8 mouse cellular contexts compared by ENCODE assay signal in genomic region chr16:18288581-18289061, GRCm38 (mm10). TPM values are rescaled to one million over a fixed set of nuclear protein-coding genes. Genes with fewer than 3 reads are reported as not detected.
A peak's percentile ranks its signal among the peaks of the same experiment; 100 is the strongest.
DNase-seq lines count a peak whose midpoint lies in the region; ATAC-seq and TF ChIP-seq lines count a peak whose summit lies in the region.

No protein-coding gene starts in this region.

- TF ChIP-seq POLR2A in ES-Bruce4 (IDR thresholded peaks at IDR 0.05; ENCODE audit: insufficient read depth, low read length) = no peak

- H3K27me3 ChIP-seq in kidney, embryonic 15.5 days = no peaks in the 10 kb centered on the region
- no peaks in the 10 kb centered on the region for H3K27me3 ChIP-seq in ES-Bruce4 (ENCODE audit: control insufficient read depth, insufficient read depth, low read length, poor library complexity, severe bottlenecking)
- no peaks in the 10 kb centered on the region for H3K27me3 ChIP-seq in heart, postnatal 0 days (ENCODE audit: control insufficient read depth, insufficient read depth, low read length)
- H3K27me3 ChIP-seq in liver, embryonic 11.5 days (replicated peaks; ENCODE audit: control insufficient read depth, insufficient read depth, low read length) = no peaks in the 10 kb centered on the region
- H3K27me3 ChIP-seq in midbrain, embryonic 16.5 days (ENCODE audit: control insufficient read depth, insufficient read depth, low read depth, low read length) = no peaks in the 10 kb centered on the region

- H3K4me2 ChIP-seq in kidney, embryonic 15.5 days = peak overlapping the region; percentile 80
- H3K4me2 ChIP-seq in heart, postnatal 0 days (ENCODE audit: low read depth, low read length) = peak overlapping the region; percentile 84
- H3K4me2 ChIP-seq in liver, embryonic 11.5 days = peak overlapping the region; percentile 99
- H3K4me2 ChIP-seq in midbrain, embryonic 16.5 days (ENCODE audit: low read length) = peak overlapping the region; percentile 99

- H3K9me3 ChIP-seq in kidney, embryonic 15.5 days (replicated peaks) = no peaks in the 10 kb centered on the region
- H3K9me3 ChIP-seq in ES-Bruce4 (replicated peaks; ENCODE audit: control insufficient read depth, insufficient read depth, low read length, poor library complexity, severe bottlenecking) = no peaks in the 10 kb centered on the region
- no peaks in the 10 kb centered on the region for H3K9me3 ChIP-seq in heart, postnatal 0 days (replicated peaks; ENCODE audit: control insufficient read depth, low read length)
- H3K9me3 ChIP-seq in liver, embryonic 11.5 days (ENCODE audit: control insufficient read depth, low read length) = no peaks in the 10 kb centered on the region
- no peaks in the 10 kb centered on the region for H3K9me3 ChIP-seq in midbrain, embryonic 16.5 days (replicated peaks; ENCODE audit: control insufficient read depth, low read length, poor library complexity, severe bottlenecking)

- WGBS in kidney, embryonic 15.5 days = 0% methylated on average over 27 of the region's 31 CpGs
- 1% methylated on average over 28 of the region's 31 CpGs for WGBS in heart, postnatal 0 days
- under 1% methylated on average over 31 of the region's 31 CpGs for WGBS in liver, embryonic 11.5 days
- under 1% methylated on average over 30 of the region's 31 CpGs for WGBS in midbrain, embryonic 16.5 days

- peak overlapping the region; percentile 98 for H3K9ac ChIP-seq in kidney, embryonic 15.5 days
- peak overlapping the region; percentile 98 for H3K9ac ChIP-seq in ES-Bruce4 (ENCODE audit: low read depth, poor library complexity, severe bottlenecking)
- peak overlapping the region; percentile 92 for H3K9ac ChIP-seq in heart, postnatal 0 days (replicated peaks; ENCODE audit: low read depth, low read length)
- peak overlapping the region; percentile 98 for H3K9ac ChIP-seq in liver, embryonic 11.5 days (ENCODE audit: low read depth, low read length)
- peak overlapping the region; percentile 95 for H3K9ac ChIP-seq in midbrain, embryonic 16.5 days (ENCODE audit: low read depth, low read length)

- peak overlapping the region; percentile 93 for H3K4me3 ChIP-seq in kidney, embryonic 15.5 days (replicated peaks)
- peak overlapping the region; percentile 94 for H3K4me3 ChIP-seq in ES-Bruce4 (ENCODE audit: low read depth, low read length)
- peak overlapping the region; percentile 98 for H3K4me3 ChIP-seq in brown adipose tissue, adult 24 weeks (ENCODE audit: insufficient read depth, low read depth, low read length)
- peak overlapping the region; percentile 94 for H3K4me3 ChIP-seq in heart, postnatal 0 days (ENCODE audit: low read depth, low read length)
- peak overlapping the region; percentile 95 for H3K4me3 ChIP-seq in liver, embryonic 11.5 days (ENCODE audit: low read depth, low read length)
- H3K4me3 ChIP-seq in midbrain, embryonic 16.5 days (ENCODE audit: low read depth, low read length) = peak overlapping the region; percentile 97

- DNase-seq in kidney, adult 8-10 months = no peak
- DNase-seq in heart, postnatal 0 days (ENCODE audit: low spot score) = peak; percentile 53
- DNase-seq in liver, embryonic 11.5 days (ENCODE audit: low spot score) = no peak
- no peak for DNase-seq in right cerebral cortex, postnatal 36 days (ENCODE audit: low spot score in 2 of 2)

- ATAC-seq in kidney, embryonic 15.5 days (replicated peaks; ENCODE audit: low FRiP score) = peak; percentile 93
- ATAC-seq in heart, postnatal 0 days (ENCODE audit: insufficient read depth, low read depth) = peak; percentile 84
- ATAC-seq in liver, embryonic 11.5 days (replicated peaks; ENCODE audit: low FRiP score) = peak; percentile 88
- ATAC-seq in midbrain, embryonic 16.5 days = peak; percentile 83

- peak overlapping the region; percentile 94 for H3K27ac ChIP-seq in kidney, embryonic 15.5 days
- peak overlapping the region; percentile 52; the same call in 1 of the 2 replicates for H3K27ac ChIP-seq in ES-Bruce4 (ENCODE audit: insufficient read depth, low read length)
- peak overlapping the region; percentile 83 for H3K27ac ChIP-seq in brown adipose tissue, adult 24 weeks (replicated peaks; ENCODE audit: low read depth, low read length)
- H3K27ac ChIP-seq in heart, postnatal 0 days (ENCODE audit: low read depth) = peak overlapping the region; percentile 86
- peak overlapping the region; percentile 92 for H3K27ac ChIP-seq in liver, embryonic 11.5 days (ENCODE audit: low read depth, low read length)
- H3K27ac ChIP-seq in midbrain, embryonic 16.5 days (ENCODE audit: low read length) = peak overlapping the region; percentile 90

- TF ChIP-seq CTCF in ES-Bruce4 (IDR thresholded peaks at IDR 0.05; ENCODE audit: low read depth, low read length) = no peak
- TF ChIP-seq CTCF in heart, postnatal 0 days (IDR thresholded peaks at IDR 0.05; ENCODE audit: low read depth) = no peak

- peaks cover 26% of the 10 kb centered on the region for H3K36me3 ChIP-seq in kidney, embryonic 15.5 days
- H3K36me3 ChIP-seq in ES-Bruce4 (ENCODE audit: control insufficient read depth, insufficient read depth, low read length, poor library complexity, severe bottlenecking) = peaks cover 24% of the 10 kb centered on the region
- H3K36me3 ChIP-seq in heart, postnatal 0 days (replicated peaks; ENCODE audit: control insufficient read depth, insufficient read depth, low read length) = peaks cover 16% of the 10 kb centered on the region
- H3K36me3 ChIP-seq in liver, embryonic 11.5 days (ENCODE audit: control insufficient read depth, insufficient read depth, low read length) = peaks cover 24% of the 10 kb centered on the region
- H3K36me3 ChIP-seq in midbrain, embryonic 16.5 days (ENCODE audit: control insufficient read depth, insufficient read depth, low read length) = peaks cover 9% of the 10 kb centered on the region

- peaks cover 24% of the 10 kb centered on the region for H3K4me1 ChIP-seq in kidney, embryonic 15.5 days
- no peaks in the 10 kb centered on the region for H3K4me1 ChIP-seq in ES-Bruce4 (ENCODE audit: control insufficient read depth, insufficient read depth, low read length)
- peaks cover 7% of the 10 kb centered on the region; the same call in 1 of the 2 replicates for H3K4me1 ChIP-seq in brown adipose tissue, adult 24 weeks (ENCODE audit: control insufficient read depth, insufficient read depth, insufficient read length, low read length)
- H3K4me1 ChIP-seq in heart, postnatal 0 days (ENCODE audit: control insufficient read depth, insufficient read depth) = peaks cover 20% of the 10 kb centered on the region
- H3K4me1 ChIP-seq in liver, embryonic 11.5 days (replicated peaks; ENCODE audit: control insufficient read depth, insufficient read depth, low read length) = peaks cover 20% of the 10 kb centered on the region
- peaks cover 27% of the 10 kb centered on the region for H3K4me1 ChIP-seq in midbrain, embryonic 16.5 days (ENCODE audit: control insufficient read depth, insufficient read depth, low read length)

- TF ChIP-seq EP300 in ES-Bruce4 (IDR thresholded peaks at IDR 0.05; ENCODE audit: insufficient read depth, low read depth, low read length) = no peak
- TF ChIP-seq EP300 in heart, postnatal 0 days (IDR thresholded peaks at IDR 0.05; ENCODE audit: low read depth) = no peak

RNA-seq across cellular contexts. Expression of gene Dgcr8, which starts 0.4 kb away (rescaled TPM):
- polyA plus RNA-seq in kidney, embryonic 15.5 days (2015; fragmentation: Nextera tagmentation; extraction: Ambion mirVana) = 30.4 and 32.4 TPM in 2 replicates
- 75.8 and 82.7 TPM in 2 replicates for polyA plus RNA-seq in ES-Bruce4 (2011; ENCODE audit: insufficient read depth, insufficient read length, low read depth, missing spikeins)
- polyA plus RNA-seq in brown adipose tissue, adult 24 weeks (2012; ENCODE audit: insufficient read depth, insufficient read length, missing spikeins) = 4.8 and 4.9 TPM in 2 replicates
- 23.4 and 23.5 TPM in 2 replicates for total RNA-seq in heart, postnatal 0 days (2014; rRNA removed; ENCODE audit: low replicate concordance)
- 8.9 and 9.6 TPM in 2 replicates for polyA plus RNA-seq in heart, postnatal 0 days (2015; fragmentation: Nextera tagmentation; extraction: Ambion mirVana)
- 29.0 and 30.8 TPM in 2 replicates for polyA plus RNA-seq in liver, embryonic 11.5 days (2014; fragmentation: Nextera tagmentation; extraction: Ambion mirVana)
- 31.1 and 32.7 TPM in 2 replicates for polyA plus RNA-seq in midbrain, embryonic 16.5 days (2015; fragmentation: Nextera tagmentation; extraction: Ambion mirVana)

RNA-seq across cellular contexts. Expression of gene Gm49776, which starts 30.5 kb away (rescaled TPM):
- 4.3 TPM in 1 of 2 replicates, not detected in the other for polyA plus RNA-seq in kidney, embryonic 15.5 days (2015; fragmentation: Nextera tagmentation; extraction: Ambion mirVana)
- not detected in 2 replicates for polyA plus RNA-seq in ES-Bruce4 (2011; ENCODE audit: insufficient read depth, insufficient read length, low read depth, missing spikeins)
- polyA plus RNA-seq in brown adipose tissue, adult 24 weeks (2012; ENCODE audit: insufficient read depth, insufficient read length, missing spikeins) = not detected in 2 replicates
- not detected in 2 replicates for total RNA-seq in heart, postnatal 0 days (2014; rRNA removed; ENCODE audit: low replicate concordance)
- 0.82 TPM in 1 of 2 replicates, not detected in the other for polyA plus RNA-seq in heart, postnatal 0 days (2015; fragmentation: Nextera tagmentation; extraction: Ambion mirVana)
- 1.5 and 4.1 TPM in 2 replicates for polyA plus RNA-seq in liver, embryonic 11.5 days (2014; fragmentation: Nextera tagmentation; extraction: Ambion mirVana)
- not detected in 2 replicates for polyA plus RNA-seq in midbrain, embryonic 16.5 days (2015; fragmentation: Nextera tagmentation; extraction: Ambion mirVana)

RNA-seq across cellular contexts. Expression of gene Ranbp1, which starts 40.1 kb away (rescaled TPM):
- 662 and 691 TPM in 2 replicates for polyA plus RNA-seq in kidney, embryonic 15.5 days (2015; fragmentation: Nextera tagmentation; extraction: Ambion mirVana)
- 500 and 515 TPM in 2 replicates for polyA plus RNA-seq in ES-Bruce4 (2011; ENCODE audit: insufficient read depth, insufficient read length, low read depth, missing spikeins)
- polyA plus RNA-seq in brown adipose tissue, adult 24 weeks (2012; ENCODE audit: insufficient read depth, insufficient read length, missing spikeins) = 85.5 and 92.7 TPM in 2 replicates
- total RNA-seq in heart, postnatal 0 days (2014; rRNA removed; ENCODE audit: low replicate concordance) = 51.3 and 65.1 TPM in 2 replicates
- polyA plus RNA-seq in heart, postnatal 0 days (2015; fragmentation: Nextera tagmentation; extraction: Ambion mirVana) = 210 and 213 TPM in 2 replicates
- 943 and 989 TPM in 2 replicates for polyA plus RNA-seq in liver, embryonic 11.5 days (2014; fragmentation: Nextera tagmentation; extraction: Ambion mirVana)
- polyA plus RNA-seq in midbrain, embryonic 16.5 days (2015; fragmentation: Nextera tagmentation; extraction: Ambion mirVana) = 359 and 384 TPM in 2 replicates

RNA-seq across cellular contexts. Expression of gene Trmt2a, which starts 40.1 kb away (rescaled TPM):
- polyA plus RNA-seq in kidney, embryonic 15.5 days (2015; fragmentation: Nextera tagmentation; extraction: Ambion mirVana) = 99.2 and 102 TPM in 2 replicates
- polyA plus RNA-seq in ES-Bruce4 (2011; ENCODE audit: insufficient read depth, insufficient read length, low read depth, missing spikeins) = 46.1 and 51.7 TPM in 2 replicates
- polyA plus RNA-seq in brown adipose tissue, adult 24 weeks (2012; ENCODE audit: insufficient read depth, insufficient read length, missing spikeins) = 18.1 and 23.3 TPM in 2 replicates
- 27.2 and 30.6 TPM in 2 replicates for total RNA-seq in heart, postnatal 0 days (2014; rRNA removed; ENCODE audit: low replicate concordance)
- polyA plus RNA-seq in heart, postnatal 0 days (2015; fragmentation: Nextera tagmentation; extraction: Ambion mirVana) = 31.6 and 33.9 TPM in 2 replicates
- polyA plus RNA-seq in liver, embryonic 11.5 days (2014; fragmentation: Nextera tagmentation; extraction: Ambion mirVana) = 127 and 130 TPM in 2 replicates
- polyA plus RNA-seq in midbrain, embryonic 16.5 days (2015; fragmentation: Nextera tagmentation; extraction: Ambion mirVana) = 105 and 106 TPM in 2 replicates

RNA-seq across cellular contexts. Expression of gene Zdhhc8, which starts 53.7 kb away (rescaled TPM):
- polyA plus RNA-seq in kidney, embryonic 15.5 days (2015; fragmentation: Nextera tagmentation; extraction: Ambion mirVana) = 15.6 and 17.5 TPM in 2 replicates
- 11.7 and 12.9 TPM in 2 replicates for polyA plus RNA-seq in ES-Bruce4 (2011; ENCODE audit: insufficient read depth, insufficient read length, low read depth, missing spikeins)
- polyA plus RNA-seq in brown adipose tissue, adult 24 weeks (2012; ENCODE audit: insufficient read depth, insufficient read length, missing spikeins) = 4.9 and 5.1 TPM in 2 replicates
- 27.7 and 47.0 TPM in 2 replicates for total RNA-seq in heart, postnatal 0 days (2014; rRNA removed; ENCODE audit: low replicate concordance)
- polyA plus RNA-seq in heart, postnatal 0 days (2015; fragmentation: Nextera tagmentation; extraction: Ambion mirVana) = 15.4 and 16.4 TPM in 2 replicates
- polyA plus RNA-seq in liver, embryonic 11.5 days (2014; fragmentation: Nextera tagmentation; extraction: Ambion mirVana) = 7.7 and 7.8 TPM in 2 replicates
- 13.8 and 17.9 TPM in 2 replicates for polyA plus RNA-seq in midbrain, embryonic 16.5 days (2015; fragmentation: Nextera tagmentation; extraction: Ambion mirVana)
